Mouse (Mus musculus) myocyte (in vitro differentiated cells): ENCODE measurements at regions not wholly inside any gene's neighbourhood (a gene's known extent, or its start where the extent isn't known, plus 50 kb on each side); places are given as distances from the start of the nearest gene placed in this dataset.

Experiments used
- H3K27me3 ChIP-seq: one replicate; pipeline ENCODE4 v1.6.1; 2011; ENCODE audit not compliant: control insufficient read depth, insufficient read depth, insufficient read length
- H3K36me3 ChIP-seq: one replicate; pipeline ENCODE4 v1.6.1; 2011; ENCODE audit not compliant: control insufficient read depth, insufficient read depth
- H3K4me2 ChIP-seq: one replicate; pipeline ENCODE4 v1.6.1; 2011; ENCODE audit warnings: low read depth, control low read depth
- H3K4me3 ChIP-seq: one replicate; pipeline ENCODE4 v1.5.1; 2011; ENCODE audit warnings: mild to moderate bottlenecking, control low read depth, moderate library complexity
- H3K79me2 ChIP-seq: one replicate; pipeline ENCODE4 v1.6.1; 2011; ENCODE audit not compliant: control insufficient read depth, insufficient read depth
- H3ac ChIP-seq: one replicate; pipeline ENCODE4 v1.6.1; 2011; ENCODE audit not compliant: control insufficient read depth, insufficient read length
- CEBPB ChIP-seq: IDR thresholded peaks from 2 replicates; pipeline ENCODE4 v1.6.1; 2011; ENCODE audit warnings: mild to moderate bottlenecking, moderate library complexity; ENCODE audit not compliant: poor library complexity, insufficient read depth, severe bottlenecking
- E2F4 ChIP-seq: IDR thresholded peaks from one replicate; pipeline ENCODE4 v1.6.1; 2011; ENCODE audit warnings: mild to moderate bottlenecking, control low read depth, moderate library complexity; ENCODE audit not compliant: insufficient read depth
- MAX ChIP-seq: IDR thresholded peaks from one replicate; pipeline ENCODE4 v1.6.1; 2011; ENCODE audit warnings: low read depth, mild to moderate bottlenecking, control low read depth
- MYOD1 ChIP-seq, 3 experiments: IDR thresholded peaks; one replicate each; pipeline ENCODE4 v1.6.1; 2011; ENCODE audit warnings: control low read depth in 2 of 3, low read depth in 2 of 3, mild to moderate bottlenecking in 2 of 3, moderate library complexity in 1 of 3; ENCODE audit not compliant: insufficient read length in 2 of 3, control insufficient read depth in 1 of 3
- MYOG ChIP-seq, 3 experiments: IDR thresholded peaks; one replicate each; pipeline ENCODE4 v1.6.1; 2011; ENCODE audit warnings: control low read depth in 2 of 3, low read depth in 2 of 3, mild to moderate bottlenecking in 2 of 3; ENCODE audit not compliant: insufficient read length in 2 of 3, control insufficient read depth in 1 of 3, insufficient read depth in 1 of 3
- POLR2A ChIP-seq: IDR thresholded peaks from one replicate; pipeline ENCODE4 v1.6.1; 2011; ENCODE audit warnings: low read depth, mild to moderate bottlenecking, control low read depth, moderate library complexity; ENCODE audit not compliant: insufficient read length
- POLR2AphosphoS2 ChIP-seq: IDR thresholded peaks from one replicate; pipeline ENCODE4 v1.6.1; 2011; ENCODE audit warnings: low read depth, control low read depth; ENCODE audit not compliant: insufficient read length
- REST ChIP-seq: IDR thresholded peaks from one replicate; pipeline ENCODE4 v1.6.1; 2011; ENCODE audit warnings: mild to moderate bottlenecking, control low read depth, moderate library complexity; ENCODE audit not compliant: insufficient read depth, insufficient read length
- SRF ChIP-seq: IDR thresholded peaks from one replicate; pipeline ENCODE4 v1.6.1; 2011; ENCODE audit warnings: low read depth; ENCODE audit not compliant: control insufficient read depth, insufficient read length
- TCF12 ChIP-seq: IDR thresholded peaks from one replicate; pipeline ENCODE4 v1.6.1; 2011; ENCODE audit warnings: mild to moderate bottlenecking, control low read depth; ENCODE audit not compliant: poor library complexity, insufficient read depth, severe bottlenecking
- TCF3 ChIP-seq: IDR thresholded peaks from one replicate; pipeline ENCODE4 v1.6.1; 2011; ENCODE audit warnings: low read depth, control low read depth; ENCODE audit not compliant: insufficient read length
- USF1 ChIP-seq: IDR thresholded peaks from one replicate; pipeline ENCODE4 v1.6.1; 2011; ENCODE audit warnings: low read depth, mild to moderate bottlenecking, control low read depth, moderate library complexity

- H3ac ChIP-seq = no peak overlapping the region
- no peak overlapping the region for H3K4me3 ChIP-seq
- no peaks in the 10 kb centered on the region for H3K36me3 ChIP-seq
- no peaks in the 10 kb centered on the region for H3K27me3 ChIP-seq
- no peaks in the 10 kb centered on the region for H3K79me2 ChIP-seq
- no peak overlapping the region for H3K4me2 ChIP-seq
- TF ChIP-seq SRF (no peak), TCF12 (no peak), USF1 (no peak), CEBPB (no peak), REST (no peak), MAX (no peak), POLR2AphosphoS2 (no peak), MYOG (IDR thresholded peaks at IDR 0.05; ENCODE audit: control insufficient read depth in 1 of 3, insufficient read depth in 1 of 3, insufficient read length in 2 of 3, low read depth in 2 of 3) (no peak), MYOD1 (IDR thresholded peaks at IDR 0.05; ENCODE audit: control insufficient read depth in 1 of 3, insufficient read length in 2 of 3, low read depth in 2 of 3) (no peak), TCF3 (no peak), POLR2A (no peak)
These were observed 52.0 kb upstream of the Rgmb start for GRCm38 (mm10) chr17:15882803-15883202.

GRCm38 (mm10) chr17:15882245-15882644 is 51.4 kb upstream of the Rgmb start:
- Histone ChIP-seq H3K79me2 (no peaks in the 10 kb centered on the region), H3K27me3 (no peaks in the 10 kb centered on the region), H3K4me3 (no peak overlapping the region), H3K4me2 (no peak overlapping the region), H3ac (no peak overlapping the region), H3K36me3 (no peaks in the 10 kb centered on the region)
- TF ChIP-seq MYOG (IDR thresholded peaks at IDR 0.05; ENCODE audit: control insufficient read depth in 1 of 3, insufficient read depth in 1 of 3, insufficient read length in 2 of 3, low read depth in 2 of 3) (no peak), POLR2AphosphoS2 (no peak), REST (no peak), POLR2A (no peak), USF1 (no peak), CEBPB (no peak), TCF3 (no peak), TCF12 (no peak), MAX (no peak), SRF (no peak), E2F4 (no peak), MYOD1 (IDR thresholded peaks at IDR 0.05; ENCODE audit: control insufficient read depth in 1 of 3, insufficient read length in 2 of 3, low read depth in 2 of 3) (no peak)
